Mouse (Mus musculus) heart, adult 2 months (tissue): ENCODE data around the gene Rhd. TPM values are rescaled to one million over a fixed set of nuclear protein-coding genes. Genes with fewer than 3 reads are reported as not detected.

Experiments
- DNase-seq, 2 experiments: peaks; one replicate each; pipeline ENCODE4 v3.0.0; 2021
- H3K27ac ChIP-seq: fragments of 200-600 bp; 2 replicates; pipeline ENCODE4 v1.8.1; 2022
- H3K27me3 ChIP-seq: fragments of 200-500 bp; 2 replicates; pipeline ENCODE4 v1.6.1; 2012; ENCODE audit warnings: mild to moderate bottlenecking, low read length, inconsistent platforms, mixed read lengths; ENCODE audit not compliant: control insufficient read depth, insufficient read depth
- H3K36me3 ChIP-seq: fragments of 200-500 bp; 2 replicates; pipeline ENCODE4 v1.6.1; 2012; ENCODE audit warnings: low read length, inconsistent platforms; ENCODE audit not compliant: control insufficient read depth, insufficient read depth
- H3K4me1 ChIP-seq: fragments of 200-500 bp; 2 replicates; pipeline ENCODE4 v1.6.1; 2011; ENCODE audit warnings: low read length; ENCODE audit not compliant: control insufficient read depth, insufficient read depth
- H3K4me3 ChIP-seq: fragments of 200-600 bp; 2 replicates; pipeline ENCODE4 v1.8.1; 2022
- H3K79me2 ChIP-seq: fragments of 200-500 bp; replicated peaks from 2 replicates; pipeline ENCODE4 v1.6.1; 2012; ENCODE audit warnings: mild to moderate bottlenecking, inconsistent platforms, low read length, moderate library complexity, mixed read lengths; ENCODE audit not compliant: control insufficient read depth, insufficient read depth
- H3K9ac ChIP-seq: fragments of 200-500 bp; 2 replicates; pipeline ENCODE4 v1.6.1; 2012; ENCODE audit warnings: low read depth, mild to moderate bottlenecking, control low read depth, inconsistent platforms, low read length, mixed read lengths
- CTCF ChIP-seq: fragments of 200-600 bp; IDR thresholded peaks from 2 replicates; pipeline ENCODE4 v1.8.1; 2022; ENCODE audit warnings: antibody characterized with exemption, mild to moderate bottlenecking, moderate library complexity
- EP300 ChIP-seq: fragments of 200-500 bp; IDR thresholded peaks from 2 replicates; pipeline ENCODE4 v1.6.1; 2011; ENCODE audit warnings: low read depth, low read length, control low read depth; ENCODE audit not compliant: insufficient read depth
- POLR2A ChIP-seq: fragments of 200-500 bp; IDR thresholded peaks from 2 replicates; pipeline ENCODE4 v1.6.1; 2011; ENCODE audit warnings: mild to moderate bottlenecking, low read depth, low read length, control low read depth; ENCODE audit not compliant: insufficient read depth
- WGBS: fragments of 180-500 bp; shearing (Covaris S2); methylation state at CpG from one replicate; pipeline ENCODE4 v1.1.7; 2018; 5-methylcytosine and 5-hydroxymethylcytosine counted together
- intact Hi-C: fragments of 180-260 bp; cut with DNase I; formaldehyde crosslinking; loops from one replicate; pipeline ENCODE4 v1.15.1; 2025
- polyA plus RNA-seq: library from polyadenylated mRNA; depleted of rRNA; stranded (reverse); fragments of >200 nt; gene quantifications from 2 replicates; pipeline ENCODE4 v1.2.3, GENCODE M21; 2012
- total RNA-seq, 2 experiments: library from RNA; stranded (reverse); gene quantifications; 2 replicates each; pipeline ENCODE4 v1.2.3; 2021

Gene Rhd
- total and polyA plus RNA-seq, 3 experiments = 3.2 to 6.0 (median 5.7) TPM

DNA sequence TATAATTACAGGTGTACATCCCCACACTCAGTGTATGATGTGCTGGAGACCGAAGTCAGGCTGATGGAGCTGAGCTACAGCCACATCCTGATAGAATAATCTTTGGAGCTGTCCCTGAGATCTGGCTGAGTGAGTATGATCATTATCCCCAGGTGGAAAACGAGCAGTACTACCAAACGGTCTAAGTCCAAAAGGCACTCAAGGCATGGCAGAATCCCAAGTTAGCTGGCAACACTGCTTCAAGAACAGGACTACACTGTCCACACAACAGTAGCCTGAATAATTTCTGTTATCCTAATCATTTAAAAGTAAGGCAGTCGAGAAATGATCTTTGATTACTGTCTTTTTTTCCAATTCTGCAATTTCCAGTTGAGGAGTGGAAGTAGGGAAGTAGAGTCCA lies 20.8 kb upstream of the Rhd start:
- H3K4me3 ChIP-seq = no peak overlapping the region
- peaks cover 13% of the 10 kb centered on the region for H3K4me1 ChIP-seq
- no peak overlapping the region for H3K9ac ChIP-seq
- TF ChIP-seq EP300 = no peak
- TF ChIP-seq CTCF = no peak
- TF ChIP-seq POLR2A = no peak
- H3K27me3 ChIP-seq = no peaks in the 10 kb centered on the region
- peaks cover 11% of the 10 kb centered on the region for H3K79me2 ChIP-seq
- intact Hi-C loops = no loop called here
- no peak for DNase-seq
- H3K36me3 ChIP-seq = peaks cover 7% of the 10 kb centered on the region
- WGBS = 47% methylated on average over 4 of the region's 4 CpGs
- H3K27ac ChIP-seq = no peak overlapping the region

- peak overlapping the region; percentile 1; the same call in 1 of the 2 replicates for H3K27ac ChIP-seq
- peak in 1 of 2 experiments; percentile 33 for DNase-seq
- peaks cover 15% of the 10 kb centered on the region for H3K4me1 ChIP-seq
- no peak for TF ChIP-seq EP300
- no peak for TF ChIP-seq POLR2A
- TF ChIP-seq CTCF = no peak
- peaks cover 14% of the 10 kb centered on the region for H3K36me3 ChIP-seq
- H3K79me2 ChIP-seq = peaks cover 14% of the 10 kb centered on the region
- no peaks in the 10 kb centered on the region for H3K27me3 ChIP-seq
- intact Hi-C loops = loop anchor here (5.0 kb wide), 1 partner anchor 45 kb away; no protein-coding TSS in a partner anchor
- no peak overlapping the region for H3K9ac ChIP-seq
- no peak overlapping the region for H3K4me3 ChIP-seq
- 50% methylated on average over 4 of the region's 4 CpGs for WGBS
Measured at GRCm38 (mm10) chr4:134847587-134847986, 16.7 kb upstream of the Rhd start.

DNA sequence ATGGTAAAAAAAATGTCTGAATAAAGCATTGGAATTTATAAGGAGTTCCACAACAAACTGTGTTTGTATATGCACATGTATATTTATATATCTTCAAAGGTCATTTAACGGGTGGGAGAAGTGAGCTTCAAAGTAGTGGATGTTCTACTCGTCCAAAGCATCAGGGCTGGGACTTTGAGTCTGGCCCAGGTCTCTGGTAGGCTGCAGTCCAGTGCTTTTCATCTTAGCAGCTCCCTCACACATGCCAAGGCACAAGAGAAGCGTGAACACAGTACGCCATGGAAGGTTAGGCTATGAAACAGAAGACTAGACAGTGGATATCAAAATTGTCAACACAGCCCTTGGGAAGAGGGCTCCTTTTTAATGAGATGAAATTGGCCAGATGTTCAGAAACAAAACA lies 13.8 kb upstream of the Rhd start:
- DNase-seq = no peak
- H3K27ac ChIP-seq = no peak overlapping the region
- peaks cover 5% of the 10 kb centered on the region; the same call in 1 of the 2 replicates for H3K79me2 ChIP-seq
- TF ChIP-seq CTCF = no peak
- no peak for TF ChIP-seq POLR2A
- TF ChIP-seq EP300 = no peak
- H3K27me3 ChIP-seq = no peaks in the 10 kb centered on the region
- H3K9ac ChIP-seq = no peak overlapping the region
- H3K4me3 ChIP-seq = no peak overlapping the region
- 59% methylated on average over 4 of the region's 4 CpGs for WGBS
- peaks cover 11% of the 10 kb centered on the region for H3K36me3 ChIP-seq
- intact Hi-C loops = no loop called here
- peaks cover 11% of the 10 kb centered on the region for H3K4me1 ChIP-seq

- H3K9ac ChIP-seq = no peak overlapping the region
- intact Hi-C loops = no loop called here
- H3K4me3 ChIP-seq = no peak overlapping the region; the same call in 1 of the 2 replicates
Measured at GRCm38 (mm10) chr4:134851236-134851635, 13.1 kb upstream of the Rhd start.

DNA sequence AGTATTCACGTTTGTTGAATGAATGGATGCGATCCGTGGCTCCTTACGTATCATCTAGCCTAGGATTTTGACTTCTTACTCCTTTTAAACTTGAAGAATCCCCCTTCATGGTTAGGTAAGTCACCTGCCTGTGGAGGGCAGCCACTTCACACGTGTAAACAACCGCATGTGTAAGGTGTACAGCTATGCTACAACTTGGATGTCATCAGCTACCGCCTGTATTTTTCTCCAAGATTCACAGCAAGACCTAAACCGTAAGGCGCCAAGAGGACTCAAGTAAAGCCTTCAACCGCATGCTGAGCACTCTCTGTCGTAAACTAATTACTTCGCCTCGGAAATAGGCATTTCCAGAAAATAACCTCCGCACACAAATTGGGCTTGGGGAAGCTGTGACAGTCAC lies 12.5 kb upstream of the Rhd start:
- no peak for DNase-seq
- H3K79me2 ChIP-seq = peaks cover 3% of the 10 kb centered on the region; the same call in 1 of the 2 replicates
- peak overlapping the region; percentile 79 for H3K4me3 ChIP-seq
- TF ChIP-seq EP300 (no peak), POLR2A (no peak), CTCF (no peak)
- H3K9ac ChIP-seq = peak overlapping the region; percentile 56
- H3K4me1 ChIP-seq = peaks cover 8% of the 10 kb centered on the region
- no peaks in the 10 kb centered on the region for H3K27me3 ChIP-seq
- no peak overlapping the region; the same call in 1 of the 2 replicates for H3K27ac ChIP-seq
- H3K36me3 ChIP-seq = peaks cover 11% of the 10 kb centered on the region
- WGBS = 20% methylated on average over 14 of the region's 14 CpGs
- intact Hi-C loops = no loop called here

More at GRCm38 (mm10) chr4:134851236-134851635, 13.1 kb upstream of the Rhd start:
- Histone ChIP-seq H3K36me3 (peaks cover 11% of the 10 kb centered on the region), H3K4me1 (peaks cover 8% of the 10 kb centered on the region), H3K27ac (no peak overlapping the region), H3K79me2 (peaks cover 3% of the 10 kb centered on the region; the same call in 1 of the 2 replicates), H3K27me3 (no peaks in the 10 kb centered on the region)
- no peak for DNase-seq
- WGBS = 58% methylated on average over 2 of the region's 2 CpGs
- no peak for TF ChIP-seq POLR2A
- TF ChIP-seq CTCF = no peak
- TF ChIP-seq EP300 = no peak

GRCm38 (mm10) chr4:134852438-134853255 lies 11.7 kb upstream of the Rhd start:
- Histone ChIP-seq H3K27ac (peak overlapping the region; percentile 90), H3K36me3 (peaks cover 11% of the 10 kb centered on the region), H3K79me2 (peaks cover 3% of the 10 kb centered on the region; the same call in 1 of the 2 replicates), H3K4me3 (peak overlapping the region; percentile 79), H3K9ac (peak overlapping the region; percentile 100), H3K27me3 (no peaks in the 10 kb centered on the region), H3K4me1 (peaks cover 7% of the 10 kb centered on the region)
- under 1% methylated on average over 104 of the region's 106 CpGs for WGBS
- intact Hi-C loops = no loop called here
- TF ChIP-seq CTCF (0 out of 2 replicates have a peak, but pooled peaks have one; percentile 2), POLR2A (no peak)
- DNase-seq = no peak
